Mouse (Mus musculus) forebrain, postnatal 0 days (tissue): ENCODE data around the gene Atp6v1g1. TPM values are rescaled to one million over a fixed set of nuclear protein-coding genes. Genes with fewer than 3 reads are reported as not detected.

Experiments used
- ATAC-seq: fragments of 200-750 bp; cut with Nextera tagmentation; 2 replicates; pipeline ENCODE4 v1.8.0; 2017; ENCODE audit warnings: mild to moderate bottlenecking, moderate library complexity
- DNase-seq: peaks from one replicate; pipeline ENCODE4 v3.0.0-alpha.2; 2015
- H3K27ac ChIP-seq: fragments of 300-500 bp; sonication (generic); 2 replicates; pipeline ENCODE4 v1.5.1; 2014; ENCODE audit warnings: low read depth, mild to moderate bottlenecking, antibody characterized with exemption, low read length, moderate library complexity, mixed read lengths
- H3K27me3 ChIP-seq: fragments of 300-500 bp; sonication (generic); 2 replicates; pipeline ENCODE4 v1.6.1; 2014; ENCODE audit warnings: mild to moderate bottlenecking, low read length, mixed read lengths; ENCODE audit not compliant: insufficient read depth
- H3K36me3 ChIP-seq: fragments of 300-500 bp; sonication (generic); 2 replicates; pipeline ENCODE4 v1.6.1; 2014; ENCODE audit warnings: mild to moderate bottlenecking, moderate library complexity; ENCODE audit not compliant: insufficient read depth
- H3K4me1 ChIP-seq: fragments of 300-500 bp; sonication (generic); 2 replicates; pipeline ENCODE4 v1.6.1; 2014; ENCODE audit warnings: antibody characterized with exemption; ENCODE audit not compliant: insufficient read depth
- H3K4me2 ChIP-seq: fragments of 300-500 bp; sonication (generic); 2 replicates; pipeline ENCODE4 v1.6.1; 2014; ENCODE audit warnings: low read depth, mild to moderate bottlenecking, moderate library complexity
- H3K4me3 ChIP-seq: fragments of 300-500 bp; sonication (generic); 2 replicates; pipeline ENCODE4 v1.5.1; 2014; ENCODE audit warnings: low read depth, low read length, mixed read lengths
- H3K9ac ChIP-seq: fragments of 300-500 bp; sonication (generic); 2 replicates; pipeline ENCODE4 v1.6.1; 2014; ENCODE audit warnings: mild to moderate bottlenecking
- H3K9me3 ChIP-seq: fragments of 300-500 bp; sonication (generic); 2 replicates; pipeline ENCODE4 v1.6.1; 2016; ENCODE audit warnings: low read length
- CTCF ChIP-seq: sonication (generic); IDR thresholded peaks from 2 replicates; pipeline ENCODE4 v1.5.1; 2016; ENCODE audit warnings: antibody characterized with exemption, control low read depth, low read depth
- WGBS: fragments of 180-500 bp; shearing (Covaris S2); extraction: QIAGEN DNeasy Blood & Tissue Kit; methylation state at CpG from one replicate; pipeline ENCODE4 v1.1.7; 2014; 5-methylcytosine and 5-hydroxymethylcytosine counted together
- polyA plus RNA-seq: library from polyadenylated mRNA; unstranded; fragments of >200 nt; fragmentation: Nextera tagmentation; extraction: Ambion mirVana; gene quantifications from 2 replicates; pipeline ENCODE4 v1.2.1, GENCODE M21; 2015
- total RNA-seq: library from RNA; depleted of rRNA; stranded (reverse); fragments of >200 nt; gene quantifications from 2 replicates; pipeline ENCODE4 v1.2.3, GENCODE M21; 2014

The Atp6v1g1 gene
- total and polyA plus RNA-seq, 2 experiments from 2014 or later = 222 to 389 TPM

GRCm38 (mm10) chr4:63503949-63504348 is 40.6 kb upstream of the Atp6v1g1 start:
- WGBS = 80% methylated on average over 5 of the region's 5 CpGs
- H3K9ac ChIP-seq = no peak overlapping the region

DNA sequence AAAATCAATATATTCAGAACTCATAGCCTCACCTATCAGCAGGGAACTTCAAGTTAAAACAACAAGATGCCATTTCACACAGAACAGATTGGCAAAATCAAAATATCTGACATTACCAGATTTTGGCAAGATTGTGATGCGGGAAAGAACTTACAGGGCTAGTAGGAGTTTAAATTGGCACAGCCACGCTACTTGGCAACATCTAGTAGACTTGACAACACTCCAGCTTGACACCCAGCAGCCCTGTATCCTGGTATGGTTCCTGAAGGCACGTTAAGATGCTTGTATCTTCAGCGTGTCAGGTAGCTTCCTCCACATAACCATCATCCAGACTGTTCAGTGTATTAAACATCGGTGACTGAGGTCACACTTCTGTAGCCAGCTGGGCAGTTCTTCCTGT is 37.1 kb upstream of the Atp6v1g1 start:
- ATAC-seq (no peak), DNase-seq (no peak)
- Histone ChIP-seq H3K9ac (no peak overlapping the region), H3K4me1 (no peaks in the 10 kb centered on the region), H3K9me3 (no peaks in the 10 kb centered on the region), H3K4me3 (no peak overlapping the region), H3K4me2 (no peak overlapping the region), H3K27ac (no peak overlapping the region), H3K36me3 (no peaks in the 10 kb centered on the region), H3K27me3 (no peaks in the 10 kb centered on the region)
- 64% methylated on average over 5 of the region's 5 CpGs for WGBS
- TF ChIP-seq CTCF = no peak

More at GRCm38 (mm10) chr4:63503949-63504348, 40.6 kb upstream of the Atp6v1g1 start:
- Histone ChIP-seq H3K9me3 (no peaks in the 10 kb centered on the region), H3K36me3 (no peaks in the 10 kb centered on the region), H3K4me1 (no peaks in the 10 kb centered on the region), H3K4me2 (no peak overlapping the region), H3K4me3 (no peak overlapping the region), H3K27me3 (no peaks in the 10 kb centered on the region), H3K27ac (no peak overlapping the region)
- ATAC-seq (no peak), DNase-seq (no peak)
- no peak for TF ChIP-seq CTCF

GRCm38 (mm10) chr4:63508232-63508631 is 36.3 kb upstream of the Atp6v1g1 start:
- no peak for DNase-seq
- no peak overlapping the region for H3K4me2 ChIP-seq
- H3K4me1 ChIP-seq = no peaks in the 10 kb centered on the region
- no peak overlapping the region for H3K4me3 ChIP-seq
- no peaks in the 10 kb centered on the region for H3K9me3 ChIP-seq
- ATAC-seq = no peak
- H3K27me3 ChIP-seq = no peaks in the 10 kb centered on the region
- H3K27ac ChIP-seq = no peak overlapping the region
- H3K9ac ChIP-seq = no peak overlapping the region
- H3K36me3 ChIP-seq = no peaks in the 10 kb centered on the region
- WGBS = 18% methylated on average over 4 of the region's 4 CpGs
- peak; percentile 60 for TF ChIP-seq CTCF

- Histone ChIP-seq H3K27me3 (no peaks in the 10 kb centered on the region), H3K4me2 (no peak overlapping the region), H3K36me3 (no peaks in the 10 kb centered on the region), H3K4me3 (no peak overlapping the region), H3K27ac (no peak overlapping the region), H3K4me1 (no peaks in the 10 kb centered on the region), H3K9ac (no peak overlapping the region), H3K9me3 (no peaks in the 10 kb centered on the region)
- TF ChIP-seq CTCF = no peak
- DNase-seq (no peak), ATAC-seq (no peak)
- WGBS = 76% methylated on average over 2 of the region's 2 CpGs
Observed at GRCm38 (mm10) chr4:63512921-63513320, 31.7 kb upstream of the Atp6v1g1 start.

DNA sequence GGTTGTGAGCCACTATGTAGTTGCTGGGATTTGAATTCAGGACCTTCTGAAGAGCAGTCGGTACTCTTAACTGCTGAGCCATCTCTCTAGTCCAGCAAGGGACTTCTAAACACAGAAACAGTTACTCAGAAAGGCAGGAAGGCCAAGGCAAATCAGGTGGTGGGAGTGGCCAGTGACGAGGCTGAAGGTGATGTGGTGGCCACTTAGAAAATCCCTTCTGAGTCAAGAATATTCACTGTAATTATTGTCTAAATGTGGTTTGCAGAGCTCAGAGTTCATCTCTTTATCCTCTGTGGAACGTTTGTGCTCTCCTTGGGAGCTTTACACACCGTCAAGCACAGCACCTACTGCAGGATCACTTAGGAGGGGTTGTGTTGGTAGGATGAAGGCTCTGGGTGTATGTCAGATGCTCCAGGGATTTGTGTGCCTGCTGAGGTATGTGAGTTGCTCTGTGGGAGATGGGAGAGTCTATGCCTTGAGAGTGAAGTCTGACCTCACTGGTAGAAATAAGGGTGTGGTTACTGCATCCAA is 30.1 kb upstream of the Atp6v1g1 start:
- no peak overlapping the region for H3K4me2 ChIP-seq
- WGBS = 69% methylated on average over 4 of the region's 4 CpGs
- H3K27ac ChIP-seq = no peak overlapping the region
- no peak for TF ChIP-seq CTCF
- H3K9ac ChIP-seq = no peak overlapping the region
- H3K36me3 ChIP-seq = no peaks in the 10 kb centered on the region
- DNase-seq (no peak), ATAC-seq (no peak)
- no peaks in the 10 kb centered on the region for H3K4me1 ChIP-seq
- no peaks in the 10 kb centered on the region for H3K9me3 ChIP-seq
- no peak overlapping the region for H3K4me3 ChIP-seq
- no peaks in the 10 kb centered on the region for H3K27me3 ChIP-seq

- Histone ChIP-seq H3K4me1 (no peaks in the 10 kb centered on the region), H3K9me3 (no peaks in the 10 kb centered on the region), H3K27ac (no peak overlapping the region), H3K27me3 (no peaks in the 10 kb centered on the region), H3K4me3 (no peak overlapping the region), H3K9ac (no peak overlapping the region), H3K4me2 (no peak overlapping the region), H3K36me3 (no peaks in the 10 kb centered on the region)
- no peak for DNase-seq
- 85% methylated on average over 5 of the region's 5 CpGs for WGBS
- no peak for TF ChIP-seq CTCF
- no peak for ATAC-seq
Observed at GRCm38 (mm10) chr4:63515021-63515420, 29.6 kb upstream of the Atp6v1g1 start.

GRCm38 (mm10) chr4:63521813-63522419 is 22.7 kb upstream of the Atp6v1g1 start:
- no peak for DNase-seq
- Histone ChIP-seq H3K9ac (no peak overlapping the region), H3K4me1 (no peaks in the 10 kb centered on the region), H3K4me3 (no peak overlapping the region), H3K27ac (no peak overlapping the region), H3K36me3 (no peaks in the 10 kb centered on the region), H3K27me3 (no peaks in the 10 kb centered on the region), H3K4me2 (no peak overlapping the region), H3K9me3 (no peaks in the 10 kb centered on the region)
- no peak for TF ChIP-seq CTCF
- ATAC-seq = no peak
- 90% methylated on average over 2 of the region's 2 CpGs for WGBS
